Mouse (Mus musculus) Patski (cell line): ENCODE measurements at regions not wholly inside any gene's neighbourhood (a gene's known extent, or its start where the extent isn't known, plus 50 kb on each side); places are given as distances from the start of the nearest gene placed in this dataset.

Source experiments
- ATAC-seq: fragments of 100-300 bp; one replicate; pipeline ENCODE4 v1.8.0; 2021
- CTCF ChIA-PET: fragments of 350-600 bp; sonication (Branson Sonifier 250); formaldehyde crosslinking; loops from one replicate; lab custom pipeline; 2022; ENCODE audit warnings: inconsistent platforms; lab: Charles Lee
- POLR2A ChIA-PET: fragments of 350-600 bp; sonication (Branson Sonifier 250); formaldehyde crosslinking; loops from one replicate; lab custom pipeline; 2022; ENCODE audit warnings: antibody characterized with exemption, inconsistent platforms; lab: Charles Lee
- DNase-seq: peaks from one replicate; pipeline ENCODE4 v3.0.0-alpha.2; 2011; ENCODE audit warnings: low read depth, low spot score
- H3K27me3 ChIP-seq: fragments of 371-371 bp; one replicate; pipeline ENCODE4 v1.5.1; 2021
- CTCF ChIP-seq: fragments of 100-300 bp; IDR thresholded peaks from one replicate; pipeline ENCODE4 v1.5.1; 2021
- in situ Hi-C: fragments of 300-500 bp; cut with MboI; formaldehyde crosslinking; loops from 3 replicates; pipeline ENCODE4 v1.11.1; 2018; ENCODE audit warnings: low pct_unique_long_range_greater_than_20kb, mixed read lengths

DNA sequence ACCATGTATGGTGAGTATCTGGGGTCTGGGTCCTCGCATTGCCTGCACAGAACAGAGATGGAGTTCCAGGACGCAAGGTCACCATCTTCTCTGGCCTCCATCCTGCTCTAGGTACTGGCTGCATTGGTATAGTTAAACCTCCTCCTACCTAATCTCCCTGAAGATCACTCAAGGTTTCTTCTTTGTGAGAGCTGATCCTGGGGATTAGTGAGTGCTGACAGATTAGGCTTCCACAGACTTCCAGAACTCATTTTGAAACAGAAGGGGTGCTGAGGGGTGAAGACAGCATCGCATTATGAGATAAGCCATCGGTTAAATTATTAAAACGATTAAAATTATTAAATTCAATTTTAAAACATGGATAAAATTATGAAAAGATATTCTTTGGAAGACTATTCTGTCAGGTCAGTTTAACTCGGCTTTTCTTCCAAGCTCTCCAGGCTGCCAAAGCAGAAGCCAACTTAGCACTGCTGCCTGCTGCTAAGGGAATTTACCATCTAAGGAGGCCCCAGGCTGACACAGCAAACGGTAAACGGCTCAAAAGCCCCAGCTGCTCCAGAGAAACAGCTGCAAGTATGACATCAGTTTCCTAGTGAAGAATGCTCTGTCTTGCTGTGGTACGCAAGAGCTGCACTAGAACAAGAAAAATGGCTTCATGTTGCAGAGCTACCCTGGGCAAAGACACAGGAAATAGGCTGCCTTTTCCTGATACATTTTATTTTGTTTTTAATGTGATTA, 98.9 kb downstream of the Klhl6 start:
- DNase-seq (no peak), ATAC-seq (no peak)
- ChIA-PET POLR2A (no interaction called here), CTCF (interaction anchor here (0.8 to 1.0 kb wide), 2 partner anchors 11 to 23 kb away, joined by 3 read pairs; no protein-coding TSS in a partner anchor)
- in situ Hi-C loops: no loop called here
- peaks cover 4% of the 10 kb centered on the region for H3K27me3 ChIP-seq
- no peak for TF ChIP-seq CTCF

DNA sequence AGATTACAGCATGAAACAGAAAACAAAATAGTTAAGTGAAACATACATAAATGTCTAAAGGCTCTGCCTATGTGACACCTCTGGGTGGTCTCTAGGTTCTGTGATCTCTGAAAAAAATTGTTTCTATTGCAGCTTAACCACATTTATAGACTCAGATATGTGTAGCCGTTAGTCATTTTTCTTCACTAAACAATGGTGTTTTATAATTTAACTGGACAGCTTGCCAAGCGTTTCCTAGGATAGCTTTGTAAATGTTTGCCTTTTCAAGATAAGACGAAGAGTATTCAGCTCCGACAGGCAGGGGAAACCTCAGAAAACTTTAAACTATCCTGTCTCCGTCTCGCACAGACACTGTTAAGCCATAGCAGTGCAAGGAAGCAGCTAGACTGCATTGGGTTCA, 98.3 kb downstream of the Klhl6 start:
- POLR2A ChIA-PET: no interaction called here
- ATAC-seq (no peak), DNase-seq (no peak)
- TF ChIP-seq CTCF: no peak
- in situ Hi-C loops: no loop called here
- CTCF ChIA-PET: interaction anchor here (0.8 kb wide), 1 partner anchor 23 kb away, joined by 3 read pairs; no protein-coding TSS in a partner anchor
- peaks cover 4% of the 10 kb centered on the region for H3K27me3 ChIP-seq

DNA sequence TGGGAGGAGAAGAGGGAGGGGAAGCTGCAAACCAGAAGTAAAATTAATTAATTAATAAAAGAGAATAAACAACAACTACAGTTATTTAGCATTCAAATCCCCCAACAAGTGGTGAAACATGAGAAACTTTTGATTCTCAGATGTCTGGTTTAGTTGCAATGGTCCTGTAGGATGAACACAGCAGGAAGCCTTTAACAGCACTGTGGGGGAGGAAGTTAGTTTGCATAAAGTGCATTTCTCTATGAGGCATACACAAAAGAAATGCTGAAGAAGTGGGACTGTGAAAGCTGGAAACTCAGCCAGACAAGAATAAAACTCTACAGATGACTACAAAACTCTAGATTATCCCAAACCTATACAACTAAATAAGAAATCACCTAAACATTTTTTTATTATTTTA, 96.2 kb downstream of the Klhl6 start:
- ChIA-PET POLR2A (no interaction called here), CTCF (no interaction called here)
- TF ChIP-seq CTCF: no peak
- DNase-seq (no peak), ATAC-seq (no peak)
- peaks cover 5% of the 10 kb centered on the region for H3K27me3 ChIP-seq
- in situ Hi-C loops: no loop called here

DNA sequence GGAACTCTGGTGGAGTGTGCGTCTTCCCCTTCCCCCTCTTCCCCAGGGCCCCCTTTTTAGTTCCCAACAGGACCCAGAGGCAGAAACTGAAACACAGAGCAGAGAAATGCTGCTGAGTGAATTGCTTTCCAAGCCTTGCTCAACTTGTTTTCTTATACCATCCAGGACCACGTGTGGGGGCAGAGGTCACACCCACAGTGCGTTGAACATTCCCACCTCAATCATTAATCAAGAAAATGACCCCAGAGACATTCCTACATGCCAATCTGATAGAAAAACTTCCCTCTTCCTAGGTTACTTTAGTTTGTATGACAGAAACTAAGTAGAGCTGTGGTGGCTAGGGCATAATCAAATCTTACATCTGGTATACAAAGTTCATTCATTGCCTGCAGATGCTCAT, 93.3 kb downstream of the Klhl6 start:
- ATAC-seq (no peak), DNase-seq (no peak)
- ChIA-PET POLR2A (interaction anchor here (0.7 kb wide), 1 partner anchor 12 kb away, joined by 4 read pairs; no protein-coding TSS in a partner anchor), CTCF (no interaction called here)
- peaks cover 5% of the 10 kb centered on the region for H3K27me3 ChIP-seq
- no peak for TF ChIP-seq CTCF
- in situ Hi-C loops: no loop called here

DNA sequence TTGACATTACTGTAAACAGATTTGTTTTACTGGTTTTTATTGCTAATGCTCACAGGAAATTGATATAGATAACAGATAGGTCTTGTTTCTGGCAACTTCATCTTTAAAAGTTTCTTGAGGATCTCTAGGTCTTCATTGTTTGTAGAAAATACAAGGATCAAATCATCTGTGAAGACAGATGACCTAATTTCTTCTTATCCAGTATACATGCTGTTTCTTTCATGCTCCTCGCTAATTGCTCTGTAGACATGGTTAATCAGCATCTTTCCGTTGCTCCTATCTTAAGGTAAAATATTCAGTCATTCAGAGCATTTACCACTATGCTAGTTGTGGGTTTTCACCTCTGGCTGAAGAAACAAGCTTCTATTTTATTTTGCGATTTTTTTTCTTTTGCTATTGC, 91.4 kb downstream of the Klhl6 start:
- DNase-seq: no peak
- ChIA-PET CTCF (no interaction called here), POLR2A (no interaction called here)
- ATAC-seq: no peak
- H3K27me3 ChIP-seq: peaks cover 5% of the 10 kb centered on the region
- in situ Hi-C loops: no loop called here
- TF ChIP-seq CTCF: no peak

DNA sequence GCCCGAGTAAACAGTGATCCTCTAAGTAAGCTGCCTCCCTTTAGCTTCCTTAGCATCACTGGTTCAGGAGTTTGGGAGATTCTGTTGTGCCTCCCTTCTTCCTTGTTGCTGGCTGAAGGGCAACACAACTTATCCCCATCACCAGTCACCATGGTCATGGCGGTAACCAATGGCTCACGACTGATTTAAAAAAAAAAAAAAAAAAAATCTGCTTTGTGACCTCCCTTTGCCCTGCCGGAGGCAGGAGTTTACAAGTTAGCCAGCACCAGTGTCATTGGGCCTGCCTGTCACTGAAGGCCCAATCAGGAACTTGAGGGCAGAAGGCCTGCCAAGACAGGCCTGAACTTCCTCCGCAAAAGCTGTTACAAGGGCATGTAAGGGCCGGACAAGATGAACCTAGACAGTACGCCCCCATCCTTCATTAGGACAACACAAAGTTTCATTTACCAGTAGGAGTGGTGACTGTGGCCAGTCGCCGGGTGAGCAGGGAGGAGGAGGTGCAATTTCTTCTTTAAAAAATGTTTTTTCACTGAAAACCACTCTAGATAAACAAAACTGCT, 88.3 kb downstream of the Klhl6 start:
- DNase-seq (no peak), ATAC-seq (no peak)
- no peak for TF ChIP-seq CTCF
- in situ Hi-C loops: no loop called here
- peaks cover 8% of the 10 kb centered on the region for H3K27me3 ChIP-seq
- CTCF ChIA-PET: no interaction called here
- POLR2A ChIA-PET: no interaction called here
